12 mouse cellular contexts compared by ENCODE assay signal in genomic region chr8:17700362-17700761, GRCm38 (mm10).
DNase-seq lines count a peak whose midpoint lies in the region; ATAC-seq and TF ChIP-seq lines count a peak whose summit lies in the region.
"Had no signal": no experiment of that assay in that cellular context is flagged by ENCODE, and none has a peak within 500 bp of the region (broad histone marks: within the 10 kb centered on the region; RNA-seq: fewer than 3 reads in every experiment).

No protein-coding gene starts in this region.

- no peak overlapping the region for H3K4me2 ChIP-seq in hindbrain, postnatal 0 days (ENCODE audit: low read depth, low read length)
- no peak overlapping the region for H3K4me2 ChIP-seq in hindbrain, embryonic 13.5 days
- H3K4me2 ChIP-seq: neural tube, embryonic 13.5 days had no signal

- no peak for TF ChIP-seq CTCF in hindbrain, postnatal 0 days (IDR thresholded peaks at IDR 0.05; ENCODE audit: low read depth)
- no peak for TF ChIP-seq CTCF in layer of hippocampus, adult 2 months (conservative IDR thresholded peaks at IDR 0.05)
- TF ChIP-seq CTCF in gastrocnemius, adult 2 months (IDR thresholded peaks at IDR 0.05) = no peak

- no peaks in the 10 kb centered on the region for H3K36me3 ChIP-seq in hindbrain, postnatal 0 days (ENCODE audit: insufficient read depth, low read length)
- no peaks in the 10 kb centered on the region for H3K36me3 ChIP-seq in hindbrain, embryonic 13.5 days
- H3K36me3 ChIP-seq: neural tube, embryonic 13.5 days had no signal

- peak; percentile 68 for DNase-seq in hindbrain, postnatal 0 days (ENCODE audit: low spot score)
- DNase-seq in adrenal gland, postnatal 25 days = peak; percentile 20
- DNase-seq in layer of hippocampus, adult 2 months (ENCODE audit: low spot score in 2 of 2) = peak; percentile 63 to 76
- DNase-seq in retina, postnatal 1 day = peak; percentile 1
- no peak for DNase-seq in spleen, postnatal 36 days (ENCODE audit: low spot score in 2 of 2)
- DNase-seq in gastrocnemius, adult 2 months = no peak
- no peak for DNase-seq in testis, postnatal 14 days (ENCODE audit: low spot score)
- DNase-seq: kidney, postnatal 36 days; lung, postnatal 14 days; thymus, postnatal 25 days had no signal

- no peak overlapping the region for H3K9ac ChIP-seq in hindbrain, postnatal 0 days (replicated peaks; ENCODE audit: low read length)
- H3K9ac ChIP-seq in hindbrain, embryonic 13.5 days = no peak overlapping the region
- H3K9ac ChIP-seq: neural tube, embryonic 13.5 days had no signal

- H3K9me3 ChIP-seq in hindbrain, postnatal 0 days (ENCODE audit: low read length) = no peaks in the 10 kb centered on the region
- H3K9me3 ChIP-seq in hindbrain, embryonic 13.5 days = no peaks in the 10 kb centered on the region
- H3K9me3 ChIP-seq: neural tube, embryonic 13.5 days had no signal

- ATAC-seq in hindbrain, postnatal 0 days = peak; percentile 83
- no peak for ATAC-seq in hindbrain, embryonic 13.5 days (ENCODE audit: low FRiP score)

- no peak overlapping the region for H3K27ac ChIP-seq in hindbrain, postnatal 0 days
- no peak overlapping the region for H3K27ac ChIP-seq in hindbrain, embryonic 13.5 days
- H3K27ac ChIP-seq in layer of hippocampus, adult 2 months = no peak overlapping the region
- no peak overlapping the region for H3K27ac ChIP-seq in gastrocnemius, adult 2 months
- H3K27ac ChIP-seq: neural tube, embryonic 13.5 days had no signal

- H3K27me3 ChIP-seq in hindbrain, postnatal 0 days (ENCODE audit: insufficient read depth, low read length) = no peaks in the 10 kb centered on the region
- no peaks in the 10 kb centered on the region for H3K27me3 ChIP-seq in hindbrain, embryonic 13.5 days
- H3K27me3 ChIP-seq: neural tube, embryonic 13.5 days had no signal

- 53% methylated on average over 3 of the region's 3 CpGs for WGBS in hindbrain, postnatal 0 days
- WGBS in hindbrain, embryonic 13.5 days = 74% methylated on average over 3 of the region's 3 CpGs

- intact Hi-C loops in gastrocnemius, adult 2 months (cut with DNase I) = no loop called here

- no peak overlapping the region for H3K4me3 ChIP-seq in hindbrain, postnatal 0 days (ENCODE audit: low read length)
- H3K4me3 ChIP-seq in hindbrain, embryonic 13.5 days = no peak overlapping the region
- H3K4me3 ChIP-seq in layer of hippocampus, adult 2 months = no peak overlapping the region
- no peak overlapping the region for H3K4me3 ChIP-seq in gastrocnemius, adult 2 months
- H3K4me3 ChIP-seq: neural tube, embryonic 13.5 days had no signal

- H3K4me1 ChIP-seq in hindbrain, postnatal 0 days (ENCODE audit: insufficient read depth, low read length) = no peaks in the 10 kb centered on the region
- no peaks in the 10 kb centered on the region for H3K4me1 ChIP-seq in hindbrain, embryonic 13.5 days (replicated peaks)
- H3K4me1 ChIP-seq: neural tube, embryonic 13.5 days had no signal

Comparison
In these comparisons a context has a peak if more than half of its experiments do, and no peak if none do; other contexts are left out.
1. DNase-seq: peak in hindbrain, postnatal 0 days (single experiment), adrenal gland, postnatal 25 days (single experiment), layer of hippocampus, adult 2 months (2 of 2) and retina, postnatal 1 day (single experiment); none in spleen, postnatal 36 days (0 of 2), gastrocnemius, adult 2 months (single experiment) and testis, postnatal 14 days (single experiment).